Mouse (Mus musculus) CH12.LX (cell line): ENCODE data around the gene Sh2d1a. TPM values are rescaled to one million over a fixed set of nuclear protein-coding genes. Genes with fewer than 3 reads are reported as not detected.

Source experiments
- DNase-seq: peaks from one replicate; pipeline ENCODE4 v3.0.0-alpha.2; 2013; ENCODE audit errors: extremely low read depth
- H3K27ac ChIP-seq: 2 replicates; pipeline ENCODE4 v1.5.1; 2012; ENCODE audit warnings: low read depth, mild to moderate bottlenecking, control low read depth, moderate library complexity; ENCODE audit not compliant: insufficient read depth
- H3K27me3 ChIP-seq: replicated peaks from 2 replicates; pipeline ENCODE3; 2012; ENCODE audit warnings: inconsistent platforms
- H3K36me3 ChIP-seq, 2 experiments: replicated peaks in 1 of 2; 2 replicates each; pipeline versions ENCODE3 to v1.6.1; 2012; ENCODE audit warnings: inconsistent platforms in 1 of 2, low read length in 1 of 2, mild to moderate bottlenecking in 1 of 2, mixed read lengths in 1 of 2, moderate library complexity in 1 of 2; ENCODE audit not compliant: control insufficient read depth in 1 of 2, insufficient read depth in 1 of 2
- H3K4me1 ChIP-seq, 2 experiments: 2 replicates each; pipeline ENCODE4 v1.6.1; 2012; ENCODE audit warnings: inconsistent platforms in 1 of 2, moderate library complexity in 1 of 2; ENCODE audit not compliant: insufficient read depth in 2 of 2, control insufficient read depth in 1 of 2
- H3K4me2 ChIP-seq: 2 replicates; pipeline ENCODE4 v1.6.1; 2012; ENCODE audit warnings: low read depth, mild to moderate bottlenecking, control low read depth; ENCODE audit not compliant: poor library complexity, insufficient read depth, severe bottlenecking
- H3K4me3 ChIP-seq, 3 experiments: fragments of 150-350 bp in 1 of 3; sonication (generic) in 1 of 3; replicated peaks in 1 of 3; 2 replicates each; pipeline versions ENCODE3 to v1.5.1; 2011 to 2012; ENCODE audit warnings: low read depth in 2 of 3, low read length in 2 of 3, mild to moderate bottlenecking in 2 of 3, moderate library complexity in 2 of 3, control low read depth in 1 of 3, improper control_type of control experiment in 1 of 3, inconsistent platforms in 1 of 3, mixed read lengths in 1 of 3; ENCODE audit not compliant: poor library complexity in 1 of 3
- H3K79me2 ChIP-seq: replicated peaks from 2 replicates; pipeline ENCODE4 v1.6.1; 2012; ENCODE audit warnings: mild to moderate bottlenecking, moderate library complexity; ENCODE audit not compliant: control insufficient read depth, poor library complexity, insufficient read depth, severe bottlenecking; ENCODE audit errors: extremely low read depth
- H3K9ac ChIP-seq: 2 replicates; pipeline ENCODE4 v1.6.1; 2012; ENCODE audit warnings: low read depth, mild to moderate bottlenecking, control low read depth, moderate library complexity; ENCODE audit not compliant: insufficient read depth
- H3K9me3 ChIP-seq: replicated peaks from 2 replicates; pipeline ENCODE3; 2012; ENCODE audit warnings: low read length, inconsistent platforms, mixed read lengths
- CTCF ChIP-seq, 2 experiments: IDR thresholded peaks in 1 of 2; conservative IDR thresholded peaks in 1 of 2; 2 replicates each; pipeline ENCODE4 v1.5.1; 2011 to 2012; ENCODE audit warnings: low read depth in 2 of 2, low read length in 2 of 2, improper control_type of control experiment in 1 of 2, inconsistent platforms in 1 of 2, mild to moderate bottlenecking in 1 of 2, moderate library complexity in 1 of 2
- ELF1 ChIP-seq: IDR thresholded peaks from 2 replicates; pipeline ENCODE4 v1.6.1; 2014; ENCODE audit warnings: low read depth, mild to moderate bottlenecking, inconsistent platforms, low read length, improper control_type of control experiment
- GABPA ChIP-seq: IDR thresholded peaks from 2 replicates; pipeline ENCODE4 v1.6.1; 2012; ENCODE audit warnings: low read depth, low read length, improper control_type of control experiment, inconsistent platforms; ENCODE audit not compliant: insufficient replicate concordance
- IRF4 ChIP-seq: IDR thresholded peaks from 2 replicates; pipeline ENCODE4 v1.6.1; 2014; ENCODE audit warnings: low read depth, mild to moderate bottlenecking, inconsistent platforms, low read length, improper control_type of control experiment
- MAFK ChIP-seq: IDR thresholded peaks from 2 replicates; pipeline ENCODE4 v1.6.1; 2011; ENCODE audit warnings: low read length, improper control_type of control experiment; ENCODE audit not compliant: insufficient replicate concordance
- MAX ChIP-seq: IDR thresholded peaks from 2 replicates; pipeline ENCODE4 v1.6.1; 2011; ENCODE audit warnings: low read length, improper control_type of control experiment
- MEF2A ChIP-seq: IDR thresholded peaks from 2 replicates; pipeline ENCODE4 v1.6.1; 2014; ENCODE audit warnings: low read depth, mild to moderate bottlenecking, inconsistent platforms, low read length, improper control_type of control experiment, borderline replicate concordance
- PAX5 ChIP-seq: IDR thresholded peaks from 2 replicates; pipeline ENCODE4 v1.6.1; 2012; ENCODE audit warnings: low read length, inconsistent platforms, mixed read lengths
- RAD21 ChIP-seq: IDR thresholded peaks from 2 replicates; pipeline ENCODE4 v1.6.1; 2011; ENCODE audit warnings: low read depth, mild to moderate bottlenecking, low read length, improper control_type of control experiment, moderate library complexity
- RCOR1 ChIP-seq: conservative IDR thresholded peaks from 2 replicates; pipeline ENCODE4 v1.6.1; 2012; ENCODE audit warnings: low read depth, mild to moderate bottlenecking, inconsistent platforms, low read length, improper control_type of control experiment
- SMC3 ChIP-seq: IDR thresholded peaks from 2 replicates; pipeline ENCODE4 v1.6.1; 2011; ENCODE audit warnings: low read depth, low read length, improper control_type of control experiment
- TCF12 ChIP-seq: IDR thresholded peaks from 2 replicates; pipeline ENCODE4 v1.6.1; 2014; ENCODE audit warnings: low read depth, mild to moderate bottlenecking, inconsistent platforms, low read length, improper control_type of control experiment
- USF2 ChIP-seq: conservative IDR thresholded peaks from 2 replicates; pipeline ENCODE4 v1.6.1; 2011; ENCODE audit warnings: low read depth, low read length, improper control_type of control experiment
- ZC3H11A ChIP-seq: IDR thresholded peaks from 2 replicates; pipeline ENCODE4 v1.6.1; 2012; ENCODE audit warnings: low read depth, mild to moderate bottlenecking, inconsistent platforms, low read length, improper control_type of control experiment
- dilution Hi-C: fragments of 300-500 bp; cut with MboI; formaldehyde crosslinking; loops from 2 replicates; pipeline ENCODE4 v1.14.3; 2020; ENCODE audit warnings: low sequenced_read_pairs; ENCODE audit not compliant: extremely low pct_unique_long_range_greater_than_20kb, extremely low pct_ligation_motif_present
- in situ Hi-C: fragments of 300-500 bp; cut with MboI; formaldehyde crosslinking; loops from 3 replicates; pipeline ENCODE4 v1.14.3; 2019; ENCODE audit warnings: low sequenced_read_pairs, low pct_ligation_motif_present, low pct_unique_long_range_greater_than_20kb, mixed read lengths
- polyA plus RNA-seq: library from polyadenylated mRNA; unstranded; fragments of >175 nt; gene quantifications from 2 replicates; pipeline ENCODE4 v1.2.1, GENCODE M21; 2012; ENCODE audit warnings: low read depth; ENCODE audit not compliant: insufficient read length
- total RNA-seq, 2 experiments: library from RNA; depleted of rRNA; stranded (reverse); fragments of 300-350 nt in 1 of 2; fragments of >200 nt in 1 of 2; gene quantifications; 2 replicates each; pipeline ENCODE4 v1.2.3; 2012 to 2014

The Sh2d1a gene
- total and polyA plus RNA-seq, 3 experiments = not detected

GRCm38 (mm10) chrX:42511105-42511504 lies 8.9 kb downstream of the Sh2d1a start:
- H3K27me3 ChIP-seq = no peaks in the 10 kb centered on the region
- DNase-seq = no peak
- no peak overlapping the region for H3K4me2 ChIP-seq
- no peaks in the 10 kb centered on the region for H3K9me3 ChIP-seq
- H3K9ac ChIP-seq = no peak overlapping the region
- no peak overlapping the region for H3K27ac ChIP-seq
- in situ Hi-C loops = loop anchor here (25.0 kb wide), 2 partner anchors 149 to 249 kb away; no protein-coding TSS in a partner anchor
- no peak for TF ChIP-seq TCF12
- TF ChIP-seq ELF1 = no peak
- no peak for TF ChIP-seq GABPA
- TF ChIP-seq ZC3H11A = no peak
- no peak for TF ChIP-seq PAX5
- TF ChIP-seq USF2 = no peak
- no peak for TF ChIP-seq RCOR1
- no peak for TF ChIP-seq MAX
- no peak for TF ChIP-seq IRF4
- TF ChIP-seq, all 38 proteins: peak for 0
- no peak overlapping the region for H3K4me3 ChIP-seq
- dilution Hi-C loops = no loop called here
- H3K79me2 ChIP-seq = no peaks in the 10 kb centered on the region
- H3K4me1 ChIP-seq = no peaks in the 10 kb centered on the region
- H3K36me3 ChIP-seq = no peaks in the 10 kb centered on the region

DNA sequence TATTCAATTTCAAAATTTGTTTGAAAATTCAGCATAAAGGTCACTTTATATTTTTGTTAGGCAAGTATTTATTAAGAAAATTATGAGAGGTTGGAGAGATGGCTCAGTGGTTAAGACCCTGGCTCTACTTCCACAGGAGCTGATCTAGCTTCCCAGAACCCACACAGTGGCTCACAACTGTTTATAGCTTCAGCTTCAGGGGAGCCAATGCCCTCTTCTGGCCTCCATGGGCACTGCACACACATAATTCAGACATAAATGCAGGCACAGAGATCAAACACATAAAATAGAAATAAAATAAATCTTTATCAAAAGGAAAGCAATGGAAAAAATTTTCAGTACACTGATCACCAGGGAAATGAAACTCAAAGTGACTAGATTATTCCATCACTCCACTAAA lies 10.3 kb downstream of the Sh2d1a start:
- Histone ChIP-seq H3K27ac (no peak overlapping the region), H3K27me3 (no peaks in the 10 kb centered on the region), H3K79me2 (no peaks in the 10 kb centered on the region), H3K9ac (no peak overlapping the region), H3K9me3 (no peaks in the 10 kb centered on the region), H3K4me2 (no peak overlapping the region), H3K4me3 (no peak overlapping the region), H3K36me3 (no peaks in the 10 kb centered on the region), H3K4me1 (no peaks in the 10 kb centered on the region)
- peak; percentile 19 for DNase-seq
- dilution Hi-C loops (no loop called here), in situ Hi-C loops (loop anchor here (25.0 kb wide), 2 partner anchors 150 to 250 kb away; no protein-coding TSS in a partner anchor)
- TF ChIP-seq CTCF (conservative IDR thresholded peaks at IDR 0.05 in 1 of 2, IDR thresholded peaks at IDR 0.05 in 1 of 2; ENCODE audit: low read depth in 2 of 2, low read length in 2 of 2) = peak in 1 of 2 experiments; percentile 53; a peak in 2 of 4 replicates
- peak; percentile 40 for TF ChIP-seq RAD21
- TF ChIP-seq SMC3 = peak; percentile 35
- no peak for TF ChIP-seq MEF2A

GRCm38 (mm10) chrX:42522868-42523267 lies 20.6 kb downstream of the Sh2d1a start:
- H3K36me3 ChIP-seq = no peaks in the 10 kb centered on the region
- no peak for TF ChIP-seq CTCF (conservative IDR thresholded peaks at IDR 0.05 in 1 of 2, IDR thresholded peaks at IDR 0.05 in 1 of 2; ENCODE audit: low read depth in 2 of 2, low read length in 2 of 2)
- peak; percentile 71 for TF ChIP-seq MAFK
- no peaks in the 10 kb centered on the region for H3K9me3 ChIP-seq
- no peak overlapping the region for H3K4me2 ChIP-seq
- no peaks in the 10 kb centered on the region for H3K4me1 ChIP-seq
- dilution Hi-C loops = no loop called here
- no peak overlapping the region for H3K9ac ChIP-seq
- no peak overlapping the region for H3K27ac ChIP-seq
- in situ Hi-C loops = loop anchor here (25.0 kb wide), 2 partner anchors 161 to 261 kb away; no protein-coding TSS in a partner anchor
- H3K27me3 ChIP-seq = no peaks in the 10 kb centered on the region
- no peak overlapping the region for H3K4me3 ChIP-seq
- DNase-seq = no peak
- H3K79me2 ChIP-seq = no peaks in the 10 kb centered on the region
